ENCODE assay signal across 34 mouse cellular contexts in genomic region chr3:68388023-68388422, GRCm38 (mm10).
"Had no signal": no experiment of that assay in that cellular context is flagged by ENCODE, and none has a peak within 500 bp of the region (broad histone marks: within the 10 kb centered on the region; RNA-seq: fewer than 3 reads in every experiment).

No protein-coding gene starts in this region.

- H3K9ac ChIP-seq: heart, embryonic 12.5 days; heart, embryonic 13.5 days; heart, embryonic 15.5 days; hindbrain, embryonic 12.5 days; hindbrain, embryonic 13.5 days; hindbrain, embryonic 14.5 days; hindbrain, embryonic 15.5 days; intestine, embryonic 15.5 days; kidney, embryonic 15.5 days had no signal

- H3K4me1 ChIP-seq: heart, embryonic 12.5 days; heart, embryonic 13.5 days; heart, embryonic 15.5 days; hindbrain, embryonic 10.5 days; hindbrain, embryonic 15.5 days; intestine, embryonic 15.5 days; kidney, embryonic 15.5 days had no signal

- H3K9me3 ChIP-seq: heart, embryonic 12.5 days; heart, embryonic 13.5 days; heart, embryonic 15.5 days; hindbrain, embryonic 10.5 days; hindbrain, embryonic 12.5 days; hindbrain, embryonic 13.5 days; hindbrain, embryonic 15.5 days; intestine, embryonic 15.5 days; kidney, embryonic 15.5 days had no signal

- H3K27me3 ChIP-seq: heart, embryonic 12.5 days; heart, embryonic 13.5 days; heart, embryonic 15.5 days; hindbrain, embryonic 12.5 days; hindbrain, embryonic 13.5 days; hindbrain, embryonic 15.5 days; intestine, embryonic 15.5 days; kidney, embryonic 15.5 days had no signal

- ATAC-seq: hindbrain, embryonic 16.5 days; hindbrain, postnatal 0 days; inflammation-experienced regulatory T-cells, adult 6 months; intestine, embryonic 15.5 days; intestine, embryonic 16.5 days; intestine, postnatal 0 days had no signal

- H3K27ac ChIP-seq: heart, embryonic 13.5 days; heart, embryonic 15.5 days; hindbrain, embryonic 10.5 days; hindbrain, embryonic 12.5 days; hindbrain, embryonic 13.5 days; hindbrain, embryonic 14.5 days; hindbrain, embryonic 15.5 days; hindbrain, postnatal 0 days; intestine, embryonic 15.5 days; kidney, embryonic 15.5 days; kidney, postnatal 0 days; layer of hippocampus, adult 2 months; left cerebral cortex, adult 2 months had no signal

- DNase-seq: heart, postnatal 10 days; heart, postnatal 14 days; heart, postnatal 36 days; heart, postnatal 4 days; kidney, adult 11 months; kidney, adult 18-20 months; kidney, adult 2 months; kidney, adult 8-10 months; kidney, adult 9 months; kidney, postnatal 10 days; kidney, postnatal 14 days; kidney, postnatal 25 days; kidney, postnatal 36 days; kidney, postnatal 4 days; layer of hippocampus, adult 9-11 months; layer of hippocampus, postnatal 36 days had no signal

- H3K4me3 ChIP-seq: heart, embryonic 12.5 days; heart, embryonic 13.5 days; heart, embryonic 15.5 days; hindbrain, embryonic 10.5 days; hindbrain, embryonic 12.5 days; hindbrain, embryonic 13.5 days; hindbrain, embryonic 15.5 days; intestine, embryonic 15.5 days; kidney, embryonic 15.5 days; layer of hippocampus, adult 2 months; left cerebral cortex, adult 2 months had no signal

- H3K4me2 ChIP-seq: heart, embryonic 12.5 days; heart, embryonic 13.5 days; heart, embryonic 15.5 days; hindbrain, embryonic 12.5 days; hindbrain, embryonic 13.5 days; hindbrain, embryonic 14.5 days; hindbrain, embryonic 15.5 days; intestine, embryonic 15.5 days; kidney, embryonic 15.5 days had no signal

- H3K36me3 ChIP-seq: heart, embryonic 12.5 days; heart, embryonic 13.5 days; heart, embryonic 15.5 days; hindbrain, embryonic 10.5 days; hindbrain, embryonic 12.5 days; hindbrain, embryonic 13.5 days; hindbrain, embryonic 15.5 days; intestine, embryonic 15.5 days; kidney, embryonic 15.5 days had no signal
